Comparison of ENCODE assay signal across 14 mouse cellular contexts in the genomic region with DNA sequence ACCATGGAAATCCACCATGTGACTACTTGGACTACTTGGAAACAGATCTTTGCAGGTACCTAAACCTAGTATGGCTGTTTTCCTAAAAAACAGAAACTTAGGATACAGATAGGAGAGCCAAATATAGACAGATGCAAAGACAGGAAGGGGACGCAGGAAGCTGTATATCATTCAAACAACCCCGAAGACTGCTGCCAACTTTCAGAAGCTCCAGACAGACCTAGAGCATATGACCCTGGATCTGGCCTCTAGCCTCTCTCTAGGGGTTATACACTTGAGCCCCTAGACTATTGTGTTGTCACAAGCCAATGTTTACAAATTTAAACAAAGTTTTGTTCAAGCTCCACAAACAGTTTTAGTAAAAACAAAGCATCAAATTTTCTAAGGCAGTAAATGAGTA.
DNase-seq lines count a peak whose midpoint lies in the region; ATAC-seq and TF ChIP-seq lines count a peak whose summit lies in the region.
"Had no signal": no experiment of that assay in that cellular context is flagged by ENCODE, and none has a peak within 500 bp of the region (broad histone marks: within the 10 kb centered on the region; RNA-seq: fewer than 3 reads in every experiment).

No protein-coding gene starts in this region.

- no peaks in the 10 kb centered on the region for H3K27me3 ChIP-seq in heart, postnatal 0 days (ENCODE audit: control insufficient read depth, insufficient read depth, low read length)
- no peaks in the 10 kb centered on the region for H3K27me3 ChIP-seq in midbrain, embryonic 11.5 days (ENCODE audit: control insufficient read depth, insufficient read depth, low read length)
- H3K27me3 ChIP-seq in midbrain, embryonic 16.5 days (ENCODE audit: control insufficient read depth, insufficient read depth, low read depth, low read length), result no peaks in the 10 kb centered on the region
- H3K27me3 ChIP-seq in kidney, postnatal 0 days (ENCODE audit: insufficient read depth, low read length), result no peaks in the 10 kb centered on the region
- H3K27me3 ChIP-seq in liver, postnatal 0 days (ENCODE audit: insufficient read depth, low read length), result no peaks in the 10 kb centered on the region
- H3K27me3 ChIP-seq: forebrain, embryonic 13.5 days; midbrain, embryonic 12.5 days had no signal

- H3K4me1 ChIP-seq in heart, postnatal 0 days (ENCODE audit: control insufficient read depth, insufficient read depth), result peaks cover 18% of the 10 kb centered on the region
- H3K4me1 ChIP-seq in midbrain, embryonic 11.5 days (ENCODE audit: control insufficient read depth, insufficient read depth, low read length), result peaks cover 6% of the 10 kb centered on the region; the same call in 1 of the 2 replicates
- peaks cover 10% of the 10 kb centered on the region for H3K4me1 ChIP-seq in midbrain, embryonic 16.5 days (ENCODE audit: control insufficient read depth, insufficient read depth, low read length)
- peaks cover 17% of the 10 kb centered on the region; the same call in 1 of the 2 replicates for H3K4me1 ChIP-seq in kidney, postnatal 0 days (replicated peaks; ENCODE audit: insufficient read depth, low read length)
- H3K4me1 ChIP-seq in liver, postnatal 0 days (ENCODE audit: insufficient read depth), result peaks cover 61% of the 10 kb centered on the region

- H3K36me3 ChIP-seq in heart, postnatal 0 days (replicated peaks; ENCODE audit: control insufficient read depth, insufficient read depth, low read length), result 0 out of 2 replicates have a peak, but pooled peaks cover 3% of the 10 kb centered on the region
- no peaks in the 10 kb centered on the region for H3K36me3 ChIP-seq in midbrain, embryonic 11.5 days (ENCODE audit: control insufficient read depth, insufficient read depth, low read length)
- no peaks in the 10 kb centered on the region for H3K36me3 ChIP-seq in midbrain, embryonic 16.5 days (ENCODE audit: control insufficient read depth, insufficient read depth, low read length)
- no peaks in the 10 kb centered on the region for H3K36me3 ChIP-seq in kidney, postnatal 0 days (ENCODE audit: insufficient read depth, low read length)
- peaks cover 6% of the 10 kb centered on the region; the same call in 1 of the 2 replicates for H3K36me3 ChIP-seq in liver, postnatal 0 days (replicated peaks; ENCODE audit: insufficient read depth, low read length)
- H3K36me3 ChIP-seq: midbrain, embryonic 12.5 days had no signal

- no peak for ATAC-seq in heart, postnatal 0 days (ENCODE audit: insufficient read depth, low read depth)
- no peak for ATAC-seq in midbrain, embryonic 11.5 days (ENCODE audit: low FRiP score)
- ATAC-seq in midbrain, embryonic 16.5 days, result no peak
- no peak for ATAC-seq in kidney, postnatal 0 days (replicated peaks; ENCODE audit: low FRiP score, low read depth)
- no peak for ATAC-seq in liver, postnatal 0 days
- ATAC-seq: forebrain, embryonic 13.5 days had no signal

- DNase-seq in heart, postnatal 0 days (ENCODE audit: low spot score), result no peak
- DNase-seq in heart, adult 11 months, result no peak
- DNase-seq in midbrain, embryonic 11.5 days (ENCODE audit: low spot score, missing footprints), result peak; percentile 41
- DNase-seq in kidney, postnatal 0 days (ENCODE audit: low spot score), result peak; percentile 56
- DNase-seq in liver, postnatal 0 days, result no peak
- no peak for DNase-seq in layer of hippocampus, postnatal 36 days
- DNase-seq in urinary bladder, postnatal 25 days (ENCODE audit: low spot score), result no peak
- DNase-seq: cerebellum, adult 11 months; right cerebral cortex, postnatal 25 days; thymus, adult 18-20 months had no signal

- 3% methylated on average over 2 of the region's 2 CpGs for whole genome bisulfite sequencing in heart, postnatal 0 days
- WGBS in midbrain, embryonic 11.5 days, result 82% methylated on average over 2 of the region's 2 CpGs
- WGBS in midbrain, embryonic 16.5 days, result 81% methylated on average over 2 of the region's 2 CpGs
- 11% methylated on average over 2 of the region's 2 CpGs for WGBS in kidney, postnatal 0 days
- WGBS in liver, postnatal 0 days (ENCODE audit: insufficient replicate concordance), result 8% methylated on average over 2 of the region's 2 CpGs

- H3K9me3 ChIP-seq in heart, postnatal 0 days (replicated peaks; ENCODE audit: control insufficient read depth, low read length), result no peaks in the 10 kb centered on the region
- H3K9me3 ChIP-seq in midbrain, embryonic 11.5 days (ENCODE audit: control insufficient read depth, low read length), result no peaks in the 10 kb centered on the region
- H3K9me3 ChIP-seq in midbrain, embryonic 16.5 days (replicated peaks; ENCODE audit: control insufficient read depth, low read length, poor library complexity, severe bottlenecking), result no peaks in the 10 kb centered on the region
- H3K9me3 ChIP-seq in kidney, postnatal 0 days (replicated peaks; ENCODE audit: low read length), result no peaks in the 10 kb centered on the region
- no peaks in the 10 kb centered on the region for H3K9me3 ChIP-seq in liver, postnatal 0 days (ENCODE audit: low read length)
- H3K9me3 ChIP-seq: forebrain, embryonic 13.5 days; midbrain, embryonic 12.5 days had no signal

- no peak overlapping the region for H3K4me3 ChIP-seq in heart, postnatal 0 days (ENCODE audit: low read depth, low read length)
- no peak overlapping the region for H3K4me3 ChIP-seq in midbrain, embryonic 11.5 days (ENCODE audit: low read depth, low read length)
- no peak overlapping the region for H3K4me3 ChIP-seq in midbrain, embryonic 16.5 days (ENCODE audit: low read depth, low read length)
- no peak overlapping the region for H3K4me3 ChIP-seq in kidney, postnatal 0 days (replicated peaks; ENCODE audit: low read depth, low read length)
- no peak overlapping the region for H3K4me3 ChIP-seq in liver, postnatal 0 days (ENCODE audit: low read depth, low read length)
- H3K4me3 ChIP-seq: forebrain, embryonic 13.5 days; left cerebral cortex, adult 2 months; midbrain, embryonic 12.5 days had no signal

- H3K4me2 ChIP-seq in heart, postnatal 0 days (ENCODE audit: low read depth, low read length), result no peak overlapping the region
- H3K4me2 ChIP-seq in midbrain, embryonic 11.5 days, result no peak overlapping the region
- no peak overlapping the region for H3K4me2 ChIP-seq in midbrain, embryonic 16.5 days (ENCODE audit: low read length)
- no peak overlapping the region; the same call in 1 of the 2 replicates for H3K4me2 ChIP-seq in kidney, postnatal 0 days (ENCODE audit: low read length)
- H3K4me2 ChIP-seq in liver, postnatal 0 days (ENCODE audit: low read depth, low read length), result peak overlapping the region; percentile 38; the same call in 1 of the 2 replicates
- H3K4me2 ChIP-seq: forebrain, embryonic 13.5 days; midbrain, embryonic 12.5 days had no signal

- H3K9ac ChIP-seq in heart, postnatal 0 days (replicated peaks; ENCODE audit: low read depth, low read length), result no peak overlapping the region
- H3K9ac ChIP-seq in midbrain, embryonic 11.5 days (ENCODE audit: low read length), result no peak overlapping the region
- H3K9ac ChIP-seq in midbrain, embryonic 16.5 days (ENCODE audit: low read depth, low read length), result no peak overlapping the region
- no peak overlapping the region for H3K9ac ChIP-seq in kidney, postnatal 0 days (ENCODE audit: low read depth, low read length)
- no peak overlapping the region; the same call in 1 of the 2 replicates for H3K9ac ChIP-seq in liver, postnatal 0 days (replicated peaks)
- H3K9ac ChIP-seq: forebrain, embryonic 13.5 days; midbrain, embryonic 12.5 days had no signal

- H3K27ac ChIP-seq in heart, postnatal 0 days (ENCODE audit: low read depth), result 0 out of 2 replicates have a peak overlapping the region, but pooled peaks have one; percentile 9
- H3K27ac ChIP-seq in midbrain, embryonic 11.5 days (ENCODE audit: low read depth, low read length), result no peak overlapping the region
- H3K27ac ChIP-seq in midbrain, embryonic 16.5 days (ENCODE audit: low read length), result no peak overlapping the region
- no peak overlapping the region for H3K27ac ChIP-seq in kidney, postnatal 0 days
- H3K27ac ChIP-seq in liver, postnatal 0 days (ENCODE audit: low read depth), result peak overlapping the region; percentile 39
- H3K27ac ChIP-seq: forebrain, embryonic 13.5 days; left cerebral cortex, adult 2 months; midbrain, embryonic 12.5 days had no signal

- TF ChIP-seq EP300 in heart, postnatal 0 days (IDR thresholded peaks at IDR 0.05; ENCODE audit: low read depth), result no peak
- no peak for TF ChIP-seq EP300 in liver, postnatal 0 days (IDR thresholded peaks at IDR 0.05; ENCODE audit: low read depth)

- TF ChIP-seq CTCF in heart, postnatal 0 days (IDR thresholded peaks at IDR 0.05; ENCODE audit: low read depth), result no peak
- TF ChIP-seq CTCF in kidney, postnatal 0 days (IDR thresholded peaks at IDR 0.05; ENCODE audit: low read depth), result no peak
- TF ChIP-seq CTCF in liver, postnatal 0 days (IDR thresholded peaks at IDR 0.05; ENCODE audit: low read depth), result no peak

Comparison
In these comparisons a context has a peak if more than half of its experiments do, and no peak if none do; other contexts are left out.
1. DNase-seq: peak in midbrain, embryonic 11.5 days (single experiment) and kidney, postnatal 0 days (single experiment); none in heart, postnatal 0 days (single experiment), heart, adult 11 months (single experiment), liver, postnatal 0 days (single experiment), layer of hippocampus, postnatal 36 days (0 of 2) and urinary bladder, postnatal 25 days (single experiment).
2. H3K27ac ChIP-seq: peak in heart, postnatal 0 days (single experiment) and liver, postnatal 0 days (single experiment); none in midbrain, embryonic 11.5 days (single experiment), midbrain, embryonic 16.5 days (single experiment) and kidney, postnatal 0 days (single experiment).